8 mouse cellular contexts compared by ENCODE assay signal in the genomic region with DNA sequence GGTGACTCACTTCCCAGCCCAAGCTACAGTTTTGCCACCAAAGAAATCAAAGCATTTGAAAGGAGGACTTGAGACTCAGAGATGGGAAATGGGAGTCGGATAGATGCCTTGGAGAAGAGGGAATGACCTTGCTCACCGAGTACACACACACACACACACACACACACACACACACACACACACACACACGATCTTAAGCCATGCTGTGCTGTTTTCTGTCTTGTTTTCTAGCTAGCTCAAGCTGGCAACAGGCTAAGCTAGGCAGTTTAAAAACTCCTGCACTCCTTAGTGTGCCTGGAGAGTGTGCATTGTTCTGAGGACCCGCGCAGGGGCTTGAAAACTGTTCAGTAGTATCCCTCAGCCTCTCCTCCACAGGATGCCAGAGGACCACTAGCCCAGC. TPM values are rescaled to one million over a fixed set of nuclear protein-coding genes. Genes with fewer than 3 reads are reported as not detected.
DNase-seq lines count a peak whose midpoint lies in the region; ATAC-seq and TF ChIP-seq lines count a peak whose summit lies in the region.

No protein-coding gene starts in this region.

- H3K27me3 ChIP-seq in cerebellum, adult 2 months (ENCODE audit: control insufficient read depth, insufficient read depth, low read length): no peaks in the 10 kb centered on the region
- peaks cover 20% of the 10 kb centered on the region for H3K27me3 ChIP-seq in kidney, embryonic 15.5 days
- H3K27me3 ChIP-seq in hindbrain, embryonic 15.5 days: no peaks in the 10 kb centered on the region
- peaks cover 5% of the 10 kb centered on the region; the same call in 1 of the 2 replicates for H3K27me3 ChIP-seq in neural tube, embryonic 13.5 days

- no peak overlapping the region for H3K9ac ChIP-seq in kidney, embryonic 15.5 days
- H3K9ac ChIP-seq in hindbrain, embryonic 15.5 days: peak overlapping the region; percentile 60
- H3K9ac ChIP-seq in neural tube, embryonic 13.5 days: no peak overlapping the region

- H3K27ac ChIP-seq in cerebellum, adult 2 months (ENCODE audit: insufficient read depth, low read length): no peak overlapping the region
- H3K27ac ChIP-seq in kidney, embryonic 15.5 days: no peak overlapping the region
- no peak overlapping the region for H3K27ac ChIP-seq in hindbrain, embryonic 15.5 days (replicated peaks)
- no peak overlapping the region for H3K27ac ChIP-seq in neural tube, embryonic 13.5 days (replicated peaks)

- ATAC-seq in kidney, embryonic 15.5 days (replicated peaks; ENCODE audit: low FRiP score): no peak
- ATAC-seq in hindbrain, embryonic 15.5 days (ENCODE audit: low FRiP score, low read depth): peak; percentile 12; the same call in 1 of the 2 replicates
- ATAC-seq in neural tube, embryonic 13.5 days (ENCODE audit: low read depth): no peak

- no peaks in the 10 kb centered on the region for H3K36me3 ChIP-seq in kidney, embryonic 15.5 days
- no peaks in the 10 kb centered on the region for H3K36me3 ChIP-seq in hindbrain, embryonic 15.5 days
- H3K36me3 ChIP-seq in neural tube, embryonic 13.5 days: no peaks in the 10 kb centered on the region

- peak overlapping the region; percentile 79; the same call in 1 of the 2 replicates for H3K4me2 ChIP-seq in kidney, embryonic 15.5 days
- peak overlapping the region; percentile 94 for H3K4me2 ChIP-seq in hindbrain, embryonic 15.5 days
- H3K4me2 ChIP-seq in neural tube, embryonic 13.5 days: peak overlapping the region; percentile 84

- DNase-seq in cerebellum, adult 2 months: peak; percentile 8 to 12
- no peak for DNase-seq in cerebellum, adult 9-10 months
- no peak for DNase-seq in kidney, adult 9 months
- DNase-seq in urinary bladder, adult 2 months (ENCODE audit: low spot score): no peak
- no peak for DNase-seq in urinary bladder, postnatal 10 days (ENCODE audit: low spot score)

- no peak for TF ChIP-seq CTCF in cerebellum, adult 2 months (IDR thresholded peaks at IDR 0.05; ENCODE audit: borderline replicate concordance, insufficient read depth, low read depth, low read length)

- 0 out of 2 replicates have a peak, but pooled peaks cover 3% of the 10 kb centered on the region for H3K4me1 ChIP-seq in cerebellum, adult 2 months (ENCODE audit: control insufficient read depth, insufficient read depth, low read length)
- H3K4me1 ChIP-seq in kidney, embryonic 15.5 days: peaks cover 8% of the 10 kb centered on the region; the same call in 1 of the 2 replicates
- peaks cover 16% of the 10 kb centered on the region for H3K4me1 ChIP-seq in hindbrain, embryonic 15.5 days (replicated peaks)
- peaks cover 16% of the 10 kb centered on the region for H3K4me1 ChIP-seq in neural tube, embryonic 13.5 days (replicated peaks)

- 54% methylated on average over 5 of the region's 5 CpGs for WGBS in cerebellum, adult 2 months
- WGBS in kidney, embryonic 15.5 days: 54% methylated on average over 5 of the region's 5 CpGs
- 34% methylated on average over 5 of the region's 5 CpGs for WGBS in hindbrain, embryonic 15.5 days
- WGBS in neural tube, embryonic 13.5 days: 52% methylated on average over 5 of the region's 5 CpGs

- H3K9me3 ChIP-seq in kidney, embryonic 15.5 days (replicated peaks): no peaks in the 10 kb centered on the region
- no peaks in the 10 kb centered on the region for H3K9me3 ChIP-seq in hindbrain, embryonic 15.5 days
- H3K9me3 ChIP-seq in neural tube, embryonic 13.5 days: no peaks in the 10 kb centered on the region

- TF ChIP-seq POLR2A in cerebellum, adult 2 months (IDR thresholded peaks at IDR 0.05; ENCODE audit: borderline replicate concordance, insufficient read depth, low read length): no peak

- peak overlapping the region; percentile 20 for H3K4me3 ChIP-seq in cerebellum, adult 2 months (replicated peaks; ENCODE audit: insufficient read depth, low read depth, low read length)
- no peak overlapping the region for H3K4me3 ChIP-seq in kidney, embryonic 15.5 days (replicated peaks)
- peak overlapping the region; percentile 52 for H3K4me3 ChIP-seq in hindbrain, embryonic 15.5 days
- H3K4me3 ChIP-seq in neural tube, embryonic 13.5 days: peak overlapping the region; percentile 47

RNA-seq across cellular contexts. Expression of gene Col8a1, which starts 1.2 kb away (rescaled TPM):
- polyA plus RNA-seq in cerebellum, adult 2 months (2012; rRNA removed): 0.87 and 1.6 TPM in 2 replicates
- polyA plus RNA-seq in kidney, embryonic 15.5 days (2015; fragmentation: Nextera tagmentation; extraction: Ambion mirVana): 2.5 and 2.8 TPM in 2 replicates
- polyA plus RNA-seq in hindbrain, embryonic 15.5 days (2015; fragmentation: Nextera tagmentation; extraction: Ambion mirVana): 5.1 and 6.1 TPM in 2 replicates
- 5.2 and 7.0 TPM in 2 replicates for polyA plus RNA-seq in neural tube, embryonic 13.5 days (2015; fragmentation: Nextera tagmentation; extraction: Ambion mirVana)
- polyA plus RNA-seq in urinary bladder, adult 2 months (2012; rRNA removed): 25.9 and 26.2 TPM in 2 replicates

Comparison
In these comparisons a context has a peak if more than half of its experiments do, and no peak if none do; other contexts are left out.
1. DNase-seq: peak in cerebellum, adult 2 months (2 of 2); none in cerebellum, adult 9-10 months (single experiment), kidney, adult 9 months (single experiment), urinary bladder, adult 2 months (single experiment) and urinary bladder, postnatal 10 days (single experiment).
2. Peak in every context shown above with its lines, with median percentiles within 50 percentile points of each other: H3K4me2 ChIP-seq.